Mouse (Mus musculus) thymus, postnatal 10 days (tissue): Measurements from ENCODE around the gene Ctnna2.

Experiments used
- DNase-seq, 2 experiments: peaks; one replicate each; pipeline ENCODE4 v3.0.0; 2021; ENCODE audit warnings: low spot score in 2 of 2

Gene Ctnna2

DNA sequence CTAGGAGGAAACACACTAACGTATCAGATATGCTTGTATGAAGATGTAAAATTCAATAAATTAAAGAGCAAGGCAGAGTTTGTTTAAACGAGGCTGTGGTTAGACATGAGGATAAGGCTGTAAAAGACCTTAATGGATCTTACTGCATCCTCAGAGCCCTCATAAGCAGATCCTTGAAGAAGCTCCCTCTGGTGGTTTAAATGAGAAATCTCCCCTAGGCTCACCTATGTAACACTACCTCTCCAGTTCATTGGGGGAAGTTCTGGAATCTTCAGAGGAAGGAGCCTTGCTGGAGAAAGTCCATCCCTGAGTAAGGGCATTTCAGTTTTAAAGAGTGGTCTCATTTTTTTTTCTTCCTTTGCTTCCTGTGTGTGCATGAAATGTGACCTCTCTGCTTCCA is 380.3 kb downstream of the Ctnna2 start:
- no peak for DNase-seq

GRCm38 (mm10) chr6:77582568-77582967 is 396.9 kb downstream of the Ctnna2 start:
- DNase-seq: no peak

DNA sequence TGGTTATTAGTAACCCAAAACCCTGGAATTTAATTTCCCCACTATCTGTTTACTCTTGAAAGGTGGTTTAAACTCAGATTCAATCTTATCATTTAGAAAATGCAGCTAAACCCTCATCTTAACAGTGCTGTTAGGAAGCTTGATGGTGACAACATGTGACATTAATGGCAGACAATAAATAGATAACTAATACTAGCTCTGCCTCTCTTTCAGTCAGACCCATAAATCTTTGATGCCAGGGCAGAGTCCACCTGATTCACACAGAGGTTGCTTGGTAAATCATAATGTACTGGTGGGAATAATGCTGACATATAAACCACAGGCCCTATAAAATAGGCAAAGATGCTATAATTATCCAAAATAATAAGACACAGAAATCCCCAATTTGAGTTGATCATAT is 398.6 kb downstream of the Ctnna2 start:
- no peak for DNase-seq

DNA sequence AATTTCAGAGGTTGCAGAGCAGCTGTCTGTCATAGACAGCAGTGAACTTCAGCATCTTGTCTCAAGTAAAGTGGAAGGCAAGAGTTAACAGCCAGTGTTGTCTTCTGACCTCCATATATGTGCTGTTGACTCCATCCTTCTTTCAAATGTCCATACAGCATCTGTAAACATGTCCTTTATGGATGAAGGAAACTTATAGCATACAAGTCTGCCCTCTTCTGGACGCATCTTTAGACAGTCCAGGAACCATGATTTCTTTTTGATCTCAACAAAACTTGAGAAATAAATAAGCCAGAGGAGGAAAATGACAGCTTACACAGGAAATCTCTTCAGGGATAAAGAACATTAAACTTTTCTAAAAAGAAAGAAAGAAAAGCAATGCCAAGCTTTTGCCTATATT is 400.9 kb downstream of the Ctnna2 start:
- DNase-seq: no peak

DNA sequence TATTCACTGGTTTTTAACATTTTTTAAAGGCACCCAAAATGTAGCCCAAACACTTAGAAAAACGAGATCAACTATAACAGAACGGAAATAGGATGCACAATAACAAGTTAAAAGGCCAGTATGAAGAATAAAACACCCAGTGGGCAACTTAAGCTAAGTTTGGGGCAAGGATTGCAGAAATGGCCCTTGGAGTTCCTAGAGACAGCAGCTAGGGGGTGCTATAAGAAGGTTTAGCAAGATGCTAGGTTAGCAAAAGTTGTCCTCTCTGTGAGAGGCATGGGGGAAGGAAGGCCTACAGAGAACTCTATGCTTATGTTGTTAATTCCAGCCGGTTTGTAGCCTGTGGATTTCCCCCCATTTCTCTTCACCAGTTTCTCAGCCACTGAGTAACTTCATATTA is 401.9 kb downstream of the Ctnna2 start:
- no peak for DNase-seq

DNA sequence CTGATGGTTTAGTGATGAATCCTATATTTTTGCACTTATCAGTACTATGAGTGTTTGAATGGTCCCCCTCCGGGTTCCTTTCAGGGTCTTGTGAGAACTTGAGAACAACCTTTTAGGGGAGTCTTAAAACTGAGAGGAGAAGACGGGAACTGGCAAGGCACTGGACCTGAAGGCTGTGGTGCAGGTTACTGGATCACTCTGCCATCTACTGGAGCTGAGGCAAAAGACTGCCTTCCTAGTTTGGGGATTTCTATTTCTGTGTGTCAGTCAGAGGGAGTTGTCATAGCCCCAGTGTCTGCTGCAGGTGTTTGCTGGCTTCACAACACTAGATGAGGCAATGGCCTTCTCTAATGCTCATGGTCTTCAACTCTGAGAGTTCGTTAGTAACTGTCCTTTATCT is 406.9 kb downstream of the Ctnna2 start:
- no peak for DNase-seq

DNA sequence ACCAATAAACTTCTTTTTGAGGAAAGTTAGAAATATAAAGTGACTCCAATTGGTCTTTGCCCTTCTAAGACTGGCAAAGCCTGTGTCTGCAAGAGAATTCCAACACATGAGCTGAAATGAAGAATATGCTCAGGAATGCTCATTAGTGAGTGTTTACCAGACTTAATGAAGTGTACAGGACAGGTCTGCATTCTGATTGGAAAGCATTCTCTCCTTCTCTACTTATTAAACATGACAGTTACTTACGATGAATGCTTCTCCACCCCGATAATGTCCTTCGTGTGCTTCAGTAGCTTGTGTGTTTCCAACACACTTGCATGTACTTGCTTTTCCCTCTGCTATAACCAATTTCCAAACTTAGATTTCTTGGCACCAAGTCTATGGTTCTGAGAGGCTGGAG is 409.6 kb downstream of the Ctnna2 start:
- DNase-seq: no peak

- no peak for DNase-seq
Observed at GRCm38 (mm10) chr6:77556181-77556580, 423.3 kb downstream of the Ctnna2 start.

GRCm38 (mm10) chr6:77537055-77537807 is 442.3 kb downstream of the Ctnna2 start:
- no peak for DNase-seq

- no peak for DNase-seq
Observed at GRCm38 (mm10) chr6:77527636-77528035, 451.9 kb downstream of the Ctnna2 start.

GRCm38 (mm10) chr6:77521836-77522235 is 457.7 kb downstream of the Ctnna2 start:
- DNase-seq: no peak

- no peak for DNase-seq
Observed at GRCm38 (mm10) chr6:77516515-77516914, 463.0 kb downstream of the Ctnna2 start.

DNA sequence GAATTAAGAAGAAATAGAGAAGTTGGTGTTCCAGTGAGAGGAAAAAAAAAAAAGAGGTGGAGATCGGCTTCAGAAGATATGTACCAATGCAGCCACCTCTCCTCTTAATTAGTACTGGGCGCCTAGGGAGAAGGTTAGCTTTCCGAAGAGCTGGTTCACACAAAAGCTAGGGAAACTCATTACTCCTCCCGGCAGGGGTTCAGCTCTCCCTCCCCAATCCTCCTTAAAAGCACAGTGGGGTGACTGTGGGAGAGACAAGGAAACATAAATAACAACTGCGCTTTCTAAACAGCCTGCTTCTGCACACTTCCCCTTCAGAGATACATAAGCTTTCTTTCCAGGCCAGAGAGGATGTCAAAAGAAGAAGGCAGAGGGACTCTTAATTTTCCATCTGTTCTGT is 467.7 kb downstream of the Ctnna2 start:
- no peak for DNase-seq

- DNase-seq: no peak
Observed at GRCm38 (mm10) chr6:77491721-77492120, 487.8 kb downstream of the Ctnna2 start.

DNA sequence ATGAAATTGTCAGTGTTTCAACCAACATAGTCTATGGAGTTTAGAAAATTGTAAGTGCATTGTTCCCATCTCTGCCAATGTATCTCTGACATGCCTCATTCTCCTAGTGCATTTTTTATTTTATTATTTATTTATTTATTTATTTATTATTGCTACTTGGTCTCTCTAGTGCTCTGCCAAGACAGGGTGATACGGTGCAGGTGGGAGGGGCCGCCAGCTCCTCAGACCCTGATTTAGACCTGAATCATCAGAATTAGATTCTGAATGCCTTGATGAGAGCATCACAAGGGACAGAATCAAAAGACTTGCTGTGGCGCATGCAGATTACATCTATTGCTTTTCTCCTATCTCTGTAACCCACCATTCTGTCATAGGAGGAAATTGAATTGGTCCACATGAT is 492.8 kb downstream of the Ctnna2 start:
- no peak for DNase-seq

DNA sequence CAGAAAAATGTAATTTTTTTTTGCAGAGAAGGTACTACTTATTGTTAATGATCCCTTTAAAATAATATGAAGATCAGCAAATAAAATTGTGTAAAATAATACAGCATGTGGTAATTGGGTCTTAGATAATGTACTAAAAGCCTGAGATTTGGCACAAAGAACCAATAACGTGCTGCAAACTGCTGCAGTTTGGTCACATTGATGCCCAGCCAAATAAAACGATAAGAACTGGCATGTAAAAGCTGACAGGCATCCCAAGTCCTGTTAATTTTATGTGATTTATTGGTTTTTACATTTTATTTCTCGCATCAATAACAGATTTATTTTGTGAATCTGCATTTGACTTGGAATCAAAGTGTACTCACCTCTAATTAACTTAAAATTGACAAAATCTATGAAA is 497.4 kb downstream of the Ctnna2 start:
- DNase-seq: no peak

DNA sequence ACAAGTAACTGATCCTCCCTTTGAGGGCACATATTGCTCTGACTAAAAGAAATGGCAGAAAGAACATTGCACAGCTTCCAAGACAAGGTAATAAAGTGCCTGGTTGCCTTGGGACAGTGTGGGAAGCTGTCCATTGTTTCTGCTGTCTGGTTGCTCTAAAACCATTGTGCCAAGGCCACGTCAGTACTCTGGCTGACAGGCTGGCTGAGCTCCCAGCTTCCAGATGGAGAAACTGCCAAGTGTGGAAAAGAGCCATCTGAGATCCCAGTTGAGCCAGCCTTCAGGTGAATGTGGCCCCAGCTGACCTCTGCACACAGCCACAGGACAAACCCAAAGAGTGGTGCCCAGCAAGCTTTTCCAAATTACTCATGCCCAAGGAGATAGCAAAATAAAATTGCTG is 504.1 kb downstream of the Ctnna2 start:
- no peak for DNase-seq

DNA sequence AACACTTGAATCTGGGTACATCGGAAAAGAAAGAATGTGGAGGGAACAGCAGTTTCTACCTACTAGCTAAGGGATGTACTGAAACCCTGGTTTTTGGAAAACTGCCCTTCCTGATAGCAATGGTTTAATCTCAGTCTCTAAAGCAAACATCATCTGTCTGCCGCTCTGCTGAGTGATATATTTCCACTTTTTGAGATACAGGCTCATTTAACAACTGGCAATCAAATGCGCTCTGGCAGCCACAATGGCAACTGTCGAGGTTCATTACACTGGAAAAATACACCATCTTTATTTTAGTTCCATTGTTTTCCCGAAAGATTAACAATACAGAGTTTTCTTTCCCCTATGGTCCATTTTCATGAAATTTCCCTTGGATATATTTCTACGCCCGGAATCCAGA is 506.2 kb downstream of the Ctnna2 start:
- DNase-seq: no peak

- no peak for DNase-seq
Observed at GRCm38 (mm10) chr6:77468058-77468457, 511.4 kb downstream of the Ctnna2 start.

DNA sequence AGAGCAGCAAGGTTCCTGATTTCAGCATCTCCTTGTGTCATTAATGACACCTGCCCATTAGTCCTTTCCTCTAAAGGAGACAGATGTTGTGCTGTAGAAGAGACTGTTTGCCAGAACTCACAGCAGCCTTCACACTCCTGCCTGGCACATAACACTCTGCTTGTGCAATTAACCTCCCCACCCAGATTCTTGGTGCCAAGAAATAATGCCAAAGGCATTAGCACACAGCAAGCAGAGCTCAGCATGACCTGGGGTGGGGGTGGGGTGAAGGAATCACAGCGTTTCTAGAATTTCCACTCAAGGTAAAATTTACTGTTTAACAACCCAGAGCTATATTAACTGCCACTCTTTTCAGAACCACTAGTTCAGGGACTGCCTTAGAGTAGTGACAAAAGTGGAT is 516.8 kb downstream of the Ctnna2 start:
- no peak for DNase-seq

- DNase-seq: no peak
Observed at GRCm38 (mm10) chr6:77457919-77458318, 521.6 kb downstream of the Ctnna2 start.

GRCm38 (mm10) chr6:77446861-77447260 is 532.6 kb downstream of the Ctnna2 start:
- no peak for DNase-seq

- no peak for DNase-seq
Observed at GRCm38 (mm10) chr6:77443906-77444305, 535.6 kb downstream of the Ctnna2 start.

DNA sequence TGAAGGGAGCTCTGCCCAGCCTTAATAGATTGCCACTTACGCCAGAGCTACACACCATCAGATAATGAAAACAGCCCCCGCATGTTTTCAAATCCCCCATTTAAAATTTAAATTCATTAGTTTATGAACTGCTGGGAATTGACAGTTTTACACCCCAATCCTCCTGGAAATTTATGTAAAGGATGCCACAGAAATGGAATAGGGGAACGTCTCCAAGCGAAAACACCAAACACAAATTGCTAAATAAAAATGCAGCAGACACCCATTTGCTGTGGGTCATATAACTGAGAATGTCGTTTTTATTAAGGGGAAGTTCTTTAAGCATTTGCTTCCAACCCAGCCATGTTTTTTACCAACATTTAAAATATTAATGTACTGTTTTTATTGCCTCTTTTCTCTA is 538.4 kb downstream of the Ctnna2 start:
- DNase-seq: no peak
